Mouse (Mus musculus) kidney, adult 2 months (tissue): ENCODE measurements around the gene Shisa9.

Source experiments
- CTCF ChIP-seq: fragments of 200-500 bp; conservative IDR thresholded peaks from 2 replicates; pipeline ENCODE4 v1.5.1; 2011; ENCODE audit warnings: low read depth, mild to moderate bottlenecking, control low read depth, low read length, moderate library complexity, mixed read lengths; ENCODE audit not compliant: insufficient read depth, insufficient read length
- POLR2A ChIP-seq: fragments of 200-500 bp; IDR thresholded peaks from one replicate; pipeline ENCODE4 v1.6.1; 2011; ENCODE audit warnings: low read depth, low read length, control low read depth

- no peak for TF ChIP-seq CTCF
- TF ChIP-seq POLR2A = no peak
These were observed 235.9 kb downstream of the Shisa9 start for GRCm38 (mm10) chr16:12219821-12220220.
